In the genomic region with DNA sequence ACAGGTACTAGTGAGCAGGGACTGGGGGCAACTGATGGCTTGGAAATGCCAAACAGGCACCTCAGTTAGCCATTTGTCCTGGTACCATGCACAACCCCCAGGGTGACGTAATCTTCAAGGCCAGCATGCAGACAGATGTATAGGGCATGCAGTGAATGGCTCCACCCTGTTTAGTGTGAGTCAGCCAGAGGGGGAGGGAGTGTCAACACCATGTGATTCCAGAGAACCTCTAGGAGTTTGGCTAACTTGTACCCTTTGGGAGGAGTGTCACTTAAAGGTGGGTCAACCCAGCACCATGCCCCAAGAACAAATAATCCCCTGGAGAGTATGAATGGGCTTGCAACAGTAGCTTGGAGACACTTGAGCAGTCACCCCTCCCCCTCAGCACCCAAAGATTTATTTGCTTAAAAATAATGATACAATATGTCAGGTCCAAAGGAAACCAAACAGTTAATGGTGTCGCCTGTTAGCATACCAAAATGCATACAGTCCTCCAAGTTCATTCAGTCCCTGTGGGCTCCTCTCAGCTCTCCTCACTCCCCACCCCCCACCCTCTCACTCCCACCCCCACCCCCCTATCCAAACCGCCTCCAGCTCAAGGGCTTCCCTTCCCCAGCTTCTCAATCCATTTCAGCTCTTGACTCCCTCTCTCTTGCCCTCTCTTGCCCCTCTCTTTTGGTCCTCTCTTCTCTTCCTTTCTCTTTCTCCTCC, we compare ENCODE assay signal across 12 mouse cellular contexts. TPM values are rescaled to one million over a fixed set of nuclear protein-coding genes. Genes with fewer than 3 reads are reported as not detected.
A peak's percentile ranks its signal among the peaks of the same experiment; 100 is the strongest.
DNase-seq lines count a peak whose midpoint lies in the region; ATAC-seq and TF ChIP-seq lines count a peak whose summit lies in the region.
"Had no signal": no experiment of that assay in that cellular context is flagged by ENCODE, and none has a peak within 500 bp of the region (broad histone marks: within the 10 kb centered on the region; RNA-seq: fewer than 3 reads in every experiment).

No protein-coding gene starts in this region.

- peaks cover 21% of the 10 kb centered on the region for H3K4me1 ChIP-seq in midbrain, embryonic 11.5 days (ENCODE audit: control insufficient read depth, insufficient read depth, low read length)
- H3K4me1 ChIP-seq in midbrain, embryonic 14.5 days (ENCODE audit: control insufficient read depth, insufficient read depth, low read length), result peaks cover 21% of the 10 kb centered on the region
- peaks cover 5% of the 10 kb centered on the region; the same call in 1 of the 2 replicates for H3K4me1 ChIP-seq in liver, postnatal 0 days (ENCODE audit: insufficient read depth)
- H3K4me1 ChIP-seq in stomach, embryonic 14.5 days (ENCODE audit: control insufficient read depth, insufficient read depth, low read length), result no peaks in the 10 kb centered on the region

- DNase-seq in midbrain, embryonic 11.5 days (ENCODE audit: low spot score, missing footprints), result peak; percentile 41
- no peak for DNase-seq in midbrain, embryonic 14.5 days
- peak; percentile 81 for DNase-seq in ZHBTc4 (ENCODE audit: low read depth, low spot score)
- no peak for DNase-seq in liver, postnatal 0 days
- DNase-seq in cerebellum, adult 11 months, result no peak
- DNase-seq in left cerebral cortex, postnatal 36 days (ENCODE audit: low spot score in 2 of 2), result no peak
- DNase-seq in gastrocnemius, adult 18-20 months (ENCODE audit: low spot score), result no peak
- DNase-seq: gastrocnemius, postnatal 10 days; retina, postnatal 1 day; thymus, adult 18-20 months had no signal

- no peak for ATAC-seq in midbrain, embryonic 11.5 days (ENCODE audit: low FRiP score)
- no peak for ATAC-seq in midbrain, embryonic 14.5 days (ENCODE audit: low FRiP score, low TSS enrichment)
- ATAC-seq in liver, postnatal 0 days, result peak; percentile 56; the same call in 1 of the 2 replicates
- peak; percentile 94 for ATAC-seq in stomach, embryonic 14.5 days (ENCODE audit: insufficient number of reproducible peaks, insufficient read depth, low FRiP score, low read depth)

- no peak overlapping the region for H3K9ac ChIP-seq in midbrain, embryonic 11.5 days (ENCODE audit: low read length)
- no peak overlapping the region for H3K9ac ChIP-seq in midbrain, embryonic 14.5 days (replicated peaks; ENCODE audit: low read length)
- no peak overlapping the region for H3K9ac ChIP-seq in liver, postnatal 0 days (replicated peaks)
- no peak overlapping the region for H3K9ac ChIP-seq in stomach, embryonic 14.5 days (replicated peaks; ENCODE audit: low read depth, low read length)

- 53% methylated on average over 3 of the region's 3 CpGs for WGBS in midbrain, embryonic 11.5 days
- 63% methylated on average over 3 of the region's 3 CpGs for WGBS in midbrain, embryonic 14.5 days
- 52% methylated on average over 3 of the region's 3 CpGs for WGBS in liver, postnatal 0 days (ENCODE audit: insufficient replicate concordance)
- 26% methylated on average over 3 of the region's 3 CpGs for whole genome bisulfite sequencing in stomach, embryonic 14.5 days

- TF ChIP-seq EP300 in liver, postnatal 0 days (IDR thresholded peaks at IDR 0.05; ENCODE audit: low read depth), result no peak

- no peaks in the 10 kb centered on the region for H3K36me3 ChIP-seq in midbrain, embryonic 11.5 days (ENCODE audit: control insufficient read depth, insufficient read depth, low read length)
- no peaks in the 10 kb centered on the region for H3K36me3 ChIP-seq in midbrain, embryonic 14.5 days (ENCODE audit: control insufficient read depth, insufficient read depth, low read length)
- no peaks in the 10 kb centered on the region for H3K36me3 ChIP-seq in liver, postnatal 0 days (replicated peaks; ENCODE audit: insufficient read depth, low read length)
- no peaks in the 10 kb centered on the region for H3K36me3 ChIP-seq in stomach, embryonic 14.5 days (ENCODE audit: control insufficient read depth, insufficient read depth, low read length)

- H3K27ac ChIP-seq in midbrain, embryonic 11.5 days (ENCODE audit: low read depth, low read length), result no peak overlapping the region
- H3K27ac ChIP-seq in midbrain, embryonic 14.5 days (replicated peaks; ENCODE audit: low read depth, low read length), result no peak overlapping the region
- H3K27ac ChIP-seq in liver, postnatal 0 days (ENCODE audit: low read depth), result no peak overlapping the region
- H3K27ac ChIP-seq in stomach, embryonic 14.5 days (ENCODE audit: low read length), result peak overlapping the region; percentile 22; the same call in 1 of the 2 replicates

- intact Hi-C loops in left cerebral cortex, postnatal 36 days (cut with DNase I), result no loop called here

- no peak for TF ChIP-seq CTCF in liver, postnatal 0 days (IDR thresholded peaks at IDR 0.05; ENCODE audit: low read depth)

- H3K4me3 ChIP-seq in midbrain, embryonic 11.5 days (ENCODE audit: low read depth, low read length), result no peak overlapping the region
- H3K4me3 ChIP-seq in midbrain, embryonic 14.5 days (replicated peaks; ENCODE audit: low read depth, low read length), result no peak overlapping the region
- H3K4me3 ChIP-seq in liver, postnatal 0 days (ENCODE audit: low read depth, low read length), result no peak overlapping the region
- no peak overlapping the region for H3K4me3 ChIP-seq in stomach, embryonic 14.5 days (ENCODE audit: low read depth, low read length)
- H3K4me3 ChIP-seq: erythroblast, embryonic 14.5 days had no signal

- H3K4me2 ChIP-seq in midbrain, embryonic 11.5 days, result no peak overlapping the region
- H3K4me2 ChIP-seq in midbrain, embryonic 14.5 days (ENCODE audit: low read length), result no peak overlapping the region
- no peak overlapping the region for H3K4me2 ChIP-seq in liver, postnatal 0 days (ENCODE audit: low read depth, low read length)
- H3K4me2 ChIP-seq in stomach, embryonic 14.5 days (replicated peaks; ENCODE audit: low read depth, low read length), result no peak overlapping the region

- H3K9me3 ChIP-seq in midbrain, embryonic 11.5 days (ENCODE audit: control insufficient read depth, low read length), result no peaks in the 10 kb centered on the region
- H3K9me3 ChIP-seq in midbrain, embryonic 14.5 days (ENCODE audit: control insufficient read depth, low read length), result no peaks in the 10 kb centered on the region
- no peaks in the 10 kb centered on the region for H3K9me3 ChIP-seq in liver, postnatal 0 days (ENCODE audit: low read length)
- no peaks in the 10 kb centered on the region for H3K9me3 ChIP-seq in stomach, embryonic 14.5 days (ENCODE audit: control insufficient read depth, low read depth, low read length)

- no peaks in the 10 kb centered on the region for H3K27me3 ChIP-seq in midbrain, embryonic 11.5 days (ENCODE audit: control insufficient read depth, insufficient read depth, low read length)
- H3K27me3 ChIP-seq in midbrain, embryonic 14.5 days (ENCODE audit: control insufficient read depth, insufficient read depth, low read length), result no peaks in the 10 kb centered on the region
- H3K27me3 ChIP-seq in liver, postnatal 0 days (ENCODE audit: insufficient read depth, low read length), result no peaks in the 10 kb centered on the region
- no peaks in the 10 kb centered on the region for H3K27me3 ChIP-seq in stomach, embryonic 14.5 days (ENCODE audit: control insufficient read depth, insufficient read depth, low read length)

RNA-seq across cellular contexts. Expression of a gene that starts 32.3 kb away (rescaled TPM):
- polyA plus RNA-seq in midbrain, embryonic 11.5 days (2014; fragmentation: Nextera tagmentation; extraction: Ambion mirVana), result 0.40 and 0.56 TPM in 2 replicates
- polyA plus RNA-seq in midbrain, embryonic 14.5 days (2014; fragmentation: Nextera tagmentation; extraction: Ambion mirVana), result 0.64 and 0.72 TPM in 2 replicates
- polyA plus RNA-seq in liver, postnatal 0 days (2015; fragmentation: Nextera tagmentation; extraction: Ambion mirVana), result 0.33 and 0.48 TPM in 2 replicates
- 13.8 and 14.3 TPM in 2 replicates for polyA plus RNA-seq in stomach, embryonic 14.5 days (2014; fragmentation: Nextera tagmentation; extraction: Ambion mirVana)
- total RNA-seq in left cerebral cortex, postnatal 36 days (2021), result 1 to 10 TPM; 4.4 to 6.3 TPM
- 10 to 100 TPM in 1 of 2 experiments, 1 to 10 TPM in 1; 9.0 to 10.9 TPM for total RNA-seq in gastrocnemius, adult 18-20 months (2021)
- polyA plus RNA-seq: erythroblast, embryonic 14.5 days had no signal

RNA-seq across cellular contexts. Expression of a gene that starts 41.9 kb away (rescaled TPM):
- polyA plus RNA-seq in midbrain, embryonic 11.5 days (2014; fragmentation: Nextera tagmentation; extraction: Ambion mirVana), result 33.1 and 34.4 TPM in 2 replicates
- polyA plus RNA-seq in midbrain, embryonic 14.5 days (2014; fragmentation: Nextera tagmentation; extraction: Ambion mirVana), result 69.6 and 70.1 TPM in 2 replicates
- polyA plus RNA-seq in liver, postnatal 0 days (2015; fragmentation: Nextera tagmentation; extraction: Ambion mirVana), result 1.8 and 2.4 TPM in 2 replicates
- polyA plus RNA-seq in stomach, embryonic 14.5 days (2014; fragmentation: Nextera tagmentation; extraction: Ambion mirVana), result 30.7 and 31.9 TPM in 2 replicates
- 100 to 1,000 TPM; 149 to 158 TPM for total RNA-seq in left cerebral cortex, postnatal 36 days (2021)
- total RNA-seq in gastrocnemius, adult 18-20 months (2021), result 10 to 100 TPM; 12.1 to 12.6 TPM
- polyA plus RNA-seq: erythroblast, embryonic 14.5 days had no signal

Comparison
In these comparisons a context has a peak if more than half of its experiments do, and no peak if none do; other contexts are left out.
1. DNase-seq: peak in midbrain, embryonic 11.5 days (single experiment) and ZHBTc4 (single experiment); none in midbrain, embryonic 14.5 days (single experiment), liver, postnatal 0 days (single experiment), cerebellum, adult 11 months (single experiment), left cerebral cortex, postnatal 36 days (0 of 2) and gastrocnemius, adult 18-20 months (single experiment).
2. ATAC-seq: peak in liver, postnatal 0 days (single experiment) and stomach, embryonic 14.5 days (single experiment); none in midbrain, embryonic 11.5 days (single experiment) and midbrain, embryonic 14.5 days (single experiment).